Mouse (Mus musculus): Measurements from ENCODE around the gene 4930451I11Rik. TPM values are rescaled to one million over a fixed set of nuclear protein-coding genes. Genes with fewer than 3 reads are reported as not detected.

4930451I11Rik gene
- not detected in 2 replicates for polyA plus RNA-seq (2016; fragmentation: Nextera tagmentation; extraction: Ambion mirVana)

DNA sequence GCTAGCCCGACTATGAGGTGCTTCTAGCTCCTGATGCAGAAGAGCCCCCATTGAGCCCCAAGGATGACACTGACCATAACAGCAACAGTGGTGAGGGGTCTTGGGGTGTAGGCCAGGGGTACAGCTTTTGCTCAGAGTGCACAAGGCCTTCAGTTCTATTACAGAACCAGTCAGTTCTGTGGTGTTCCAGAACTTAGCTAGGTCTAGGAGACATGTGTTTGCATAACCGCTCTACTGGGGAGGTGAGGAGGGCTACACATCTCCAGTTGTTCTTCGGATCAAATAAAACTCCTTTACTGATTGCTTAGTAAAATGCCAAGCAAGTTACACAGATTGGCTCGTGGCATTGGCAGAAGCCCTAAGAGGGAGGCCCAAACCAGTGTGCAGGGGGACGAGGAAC, at the start of gene 4930451I11Rik:
Gene 4930451I11Rik (minus strand): TSS at position 101 of the 400 bp plus-strand sequence.
- H3K27ac ChIP-seq, result no peak within 1 kb of the TSS
- peak within 1 kb of the TSS; percentile 23 for H3K4me3 ChIP-seq
- peaks cover 3% of the 10 kb centered on the region; the same call in 1 of the 2 replicates for H3K9me3 ChIP-seq
- 58% methylated on average over 5 of the region's 5 CpGs for WGBS
- peaks cover 5% of the 10 kb centered on the region; the same call in 1 of the 2 replicates for H3K4me1 ChIP-seq
- peaks cover 26% of the 10 kb centered on the region for H3K27me3 ChIP-seq
- ATAC-seq (ENCODE audit: insufficient number of reproducible peaks, insufficient read depth, low FRiP score, low TSS enrichment), result no peak
- H3K9ac ChIP-seq, result no peak within 1 kb of the TSS
- H3K36me3 ChIP-seq, result no peaks in the 10 kb centered on the region
- H3K4me2 ChIP-seq (replicated peaks), result peak within 1 kb of the TSS; percentile 49

DNA sequence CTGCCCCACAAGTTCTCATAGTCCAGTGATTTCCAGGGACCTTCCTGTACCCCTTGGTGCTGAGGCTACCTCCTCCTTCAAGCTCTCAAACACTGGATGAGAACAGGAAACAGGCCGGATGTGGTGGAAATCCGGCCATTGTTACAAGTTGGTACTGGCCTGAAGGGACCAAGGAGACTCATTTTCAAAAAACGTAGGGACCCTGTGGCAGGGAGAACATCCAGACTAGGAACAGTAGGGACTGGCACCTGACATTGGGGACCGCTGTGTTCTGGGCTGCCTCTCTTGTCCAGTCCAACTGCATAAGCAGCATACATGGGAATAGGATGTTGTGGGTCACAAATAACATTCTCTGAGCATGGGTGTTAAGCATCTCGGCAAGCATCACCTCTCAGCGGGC, 49.6 kb upstream of the 4930451I11Rik start:
- H3K4me3 ChIP-seq, result no peak overlapping the region
- H3K4me2 ChIP-seq (replicated peaks), result no peak overlapping the region; the same call in 1 of the 2 replicates

DNA sequence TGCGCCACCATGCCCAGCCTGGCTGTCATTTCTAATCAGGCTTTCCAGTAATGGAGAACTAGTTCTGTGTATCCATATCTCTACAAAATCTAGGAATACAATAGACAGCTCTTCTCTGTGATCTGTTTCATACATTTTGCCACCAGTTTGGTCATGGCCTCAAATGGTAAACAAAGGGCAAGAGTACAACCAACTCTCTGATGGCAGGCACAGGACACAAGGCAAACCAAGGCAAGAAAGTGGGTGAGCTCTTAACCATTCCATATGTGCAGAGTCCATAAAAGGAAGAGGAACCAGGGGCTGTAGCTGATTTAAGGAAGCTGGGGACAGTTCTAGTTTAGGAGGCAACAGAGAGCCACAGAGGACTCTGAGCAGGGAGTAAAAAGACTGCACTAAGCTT, 45.8 kb upstream of the 4930451I11Rik start:
- H3K9ac ChIP-seq, result no peak overlapping the region
- no peak overlapping the region for H3K4me2 ChIP-seq (replicated peaks)
- H3K4me1 ChIP-seq, result peaks cover 13% of the 10 kb centered on the region
- no peaks in the 10 kb centered on the region for H3K9me3 ChIP-seq
- no peaks in the 10 kb centered on the region for H3K27me3 ChIP-seq
- peaks cover 83% of the 10 kb centered on the region for H3K36me3 ChIP-seq
- 94% methylated on average over 1 of the region's 1 CpGs for WGBS
- H3K4me3 ChIP-seq, result no peak overlapping the region
- ATAC-seq (ENCODE audit: insufficient number of reproducible peaks, insufficient read depth, low FRiP score, low TSS enrichment), result no peak
- no peak overlapping the region for H3K27ac ChIP-seq

More for the DNA sequence above, 49.6 kb upstream of the 4930451I11Rik start:
- H3K27me3 ChIP-seq, result no peaks in the 10 kb centered on the region
- H3K4me1 ChIP-seq, result peaks cover 23% of the 10 kb centered on the region
- H3K9ac ChIP-seq, result no peak overlapping the region
- peaks cover 45% of the 10 kb centered on the region for H3K36me3 ChIP-seq
- H3K9me3 ChIP-seq, result no peaks in the 10 kb centered on the region
- no peak for ATAC-seq (ENCODE audit: insufficient number of reproducible peaks, insufficient read depth, low FRiP score, low TSS enrichment)
- 81% methylated on average over 6 of the region's 6 CpGs for WGBS
- H3K27ac ChIP-seq, result no peak overlapping the region

DNA sequence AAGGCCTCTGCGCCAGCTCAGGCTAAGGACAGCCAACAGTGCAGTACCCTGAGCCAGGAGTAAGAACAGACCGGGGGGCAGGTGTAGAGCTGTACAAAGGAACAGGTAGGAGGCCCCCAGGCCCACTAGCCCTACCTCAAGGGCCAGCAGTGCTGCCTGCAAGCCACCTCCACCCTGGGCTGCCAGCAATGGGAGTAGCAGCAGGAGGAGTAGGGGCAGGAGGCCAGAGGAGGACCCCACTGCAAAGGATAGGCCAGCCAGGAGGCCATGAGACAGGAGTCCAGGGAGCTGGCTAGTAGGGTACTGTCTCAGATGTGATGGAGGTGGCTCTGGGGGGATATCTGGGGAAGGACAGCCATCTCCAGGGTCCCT, 39.1 kb upstream of the 4930451I11Rik start:
- Histone ChIP-seq H3K36me3 (peaks cover 98% of the 10 kb centered on the region), H3K9me3 (no peaks in the 10 kb centered on the region), H3K4me1 (no peaks in the 10 kb centered on the region), H3K27ac (no peak overlapping the region), H3K27me3 (no peaks in the 10 kb centered on the region), H3K4me3 (no peak overlapping the region), H3K9ac (no peak overlapping the region), H3K4me2 (replicated peaks) (no peak overlapping the region)
- no peak for ATAC-seq (ENCODE audit: insufficient number of reproducible peaks, insufficient read depth, low FRiP score, low TSS enrichment)
- 93% methylated on average over 2 of the region's 2 CpGs for WGBS

DNA sequence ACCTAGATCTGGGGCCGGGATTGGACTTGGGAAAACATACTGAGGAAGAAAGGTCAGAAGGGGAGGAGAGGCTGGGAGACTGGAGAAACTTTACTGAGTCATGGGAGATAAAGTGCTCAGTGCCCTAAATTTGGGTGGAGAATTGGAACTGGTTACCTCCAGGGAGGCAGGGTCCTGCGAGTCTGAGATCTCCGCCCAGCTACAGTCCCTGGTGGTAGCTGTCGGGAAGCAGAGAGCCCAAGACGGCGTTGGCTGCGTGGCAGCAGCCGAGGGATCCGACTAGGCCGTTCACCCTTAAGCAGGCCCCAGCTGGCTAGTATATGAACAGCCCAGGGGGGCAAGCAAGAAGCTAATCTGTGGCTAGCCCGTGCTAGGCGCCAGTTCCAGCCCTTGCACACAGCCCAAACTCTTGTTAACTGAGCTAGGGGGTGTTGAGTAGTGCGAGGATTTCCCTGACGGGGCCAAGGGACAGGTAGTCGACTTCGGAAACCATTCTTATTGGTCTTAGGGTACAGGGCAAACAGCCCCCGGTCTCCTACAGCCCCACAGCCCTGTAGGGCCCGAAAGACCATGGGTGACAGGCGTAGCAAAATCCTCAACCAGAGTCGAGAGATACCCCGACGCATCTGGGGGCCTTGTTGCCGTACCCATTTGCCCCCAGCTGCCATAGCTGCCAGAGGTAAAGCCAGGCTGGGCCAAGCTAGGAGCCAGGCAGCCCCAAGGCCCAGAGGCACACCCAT, 38.5 kb upstream of the 4930451I11Rik start:
- Histone ChIP-seq H3K27me3 (no peaks in the 10 kb centered on the region), H3K9me3 (no peaks in the 10 kb centered on the region), H3K9ac (no peak overlapping the region), H3K4me1 (no peaks in the 10 kb centered on the region), H3K4me2 (replicated peaks) (no peak overlapping the region), H3K4me3 (no peak overlapping the region), H3K36me3 (peaks cover 98% of the 10 kb centered on the region), H3K27ac (no peak overlapping the region)
- ATAC-seq (ENCODE audit: insufficient number of reproducible peaks, insufficient read depth, low FRiP score, low TSS enrichment), result no peak
- WGBS, result 91% methylated on average over 23 of the region's 23 CpGs

DNA sequence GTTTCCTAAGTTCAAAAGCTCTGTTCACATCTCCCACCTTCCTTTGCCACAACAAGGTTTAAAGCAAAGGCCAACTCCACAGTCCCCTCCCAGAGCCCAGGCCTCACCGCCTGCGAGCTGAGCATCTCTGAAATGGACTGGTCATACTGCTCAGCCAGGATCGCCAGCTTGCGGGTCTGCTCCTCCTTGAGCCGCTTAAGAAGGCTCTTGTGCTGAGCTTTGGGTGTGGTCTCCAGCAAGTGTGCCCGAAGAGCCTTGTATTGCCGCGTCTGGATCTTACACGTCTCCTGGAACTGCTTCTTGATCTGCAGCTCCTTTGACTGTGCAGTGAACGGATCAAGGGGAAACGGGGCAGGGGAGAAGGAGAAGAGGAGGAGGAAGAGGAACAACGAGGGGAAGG, 36.6 kb upstream of the 4930451I11Rik start:
- no peak overlapping the region for H3K27ac ChIP-seq
- H3K9ac ChIP-seq, result no peak overlapping the region
- peaks cover 94% of the 10 kb centered on the region for H3K36me3 ChIP-seq
- ATAC-seq (ENCODE audit: insufficient number of reproducible peaks, insufficient read depth, low FRiP score, low TSS enrichment), result no peak
- no peaks in the 10 kb centered on the region for H3K27me3 ChIP-seq
- no peak overlapping the region for H3K4me2 ChIP-seq (replicated peaks)
- 88% methylated on average over 12 of the region's 12 CpGs for WGBS
- peaks cover 15% of the 10 kb centered on the region for H3K4me1 ChIP-seq
- H3K9me3 ChIP-seq, result no peaks in the 10 kb centered on the region
- no peak overlapping the region for H3K4me3 ChIP-seq

DNA sequence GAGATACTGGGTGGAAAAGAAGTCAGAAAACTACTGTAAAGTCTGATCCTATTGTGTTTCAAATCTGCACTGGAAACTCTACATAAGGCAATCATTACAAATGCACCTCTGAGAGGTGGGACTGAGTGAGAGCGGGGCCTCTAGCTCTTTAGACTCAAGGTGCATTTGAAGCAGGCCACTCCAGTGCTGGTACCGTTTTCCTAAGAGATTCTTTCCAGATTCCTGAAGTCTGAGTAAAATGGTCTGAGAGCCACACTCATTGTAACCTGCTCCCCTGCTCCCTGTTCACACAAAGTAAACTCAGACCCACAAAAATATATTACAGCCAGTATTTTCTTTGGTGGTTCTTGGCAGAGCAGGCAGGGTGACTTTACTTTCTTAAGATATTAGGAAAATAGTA, 36.1 kb upstream of the 4930451I11Rik start:
- no peak overlapping the region for H3K27ac ChIP-seq
- H3K4me2 ChIP-seq (replicated peaks), result no peak overlapping the region
- H3K27me3 ChIP-seq, result no peaks in the 10 kb centered on the region
- WGBS, result 83% methylated on average over 2 of the region's 2 CpGs
- H3K4me3 ChIP-seq, result no peak overlapping the region
- H3K9ac ChIP-seq, result no peak overlapping the region
- H3K36me3 ChIP-seq, result peaks cover 89% of the 10 kb centered on the region
- H3K9me3 ChIP-seq, result no peaks in the 10 kb centered on the region
- H3K4me1 ChIP-seq, result peaks cover 18% of the 10 kb centered on the region
- no peak for ATAC-seq (ENCODE audit: insufficient number of reproducible peaks, insufficient read depth, low FRiP score, low TSS enrichment)

DNA sequence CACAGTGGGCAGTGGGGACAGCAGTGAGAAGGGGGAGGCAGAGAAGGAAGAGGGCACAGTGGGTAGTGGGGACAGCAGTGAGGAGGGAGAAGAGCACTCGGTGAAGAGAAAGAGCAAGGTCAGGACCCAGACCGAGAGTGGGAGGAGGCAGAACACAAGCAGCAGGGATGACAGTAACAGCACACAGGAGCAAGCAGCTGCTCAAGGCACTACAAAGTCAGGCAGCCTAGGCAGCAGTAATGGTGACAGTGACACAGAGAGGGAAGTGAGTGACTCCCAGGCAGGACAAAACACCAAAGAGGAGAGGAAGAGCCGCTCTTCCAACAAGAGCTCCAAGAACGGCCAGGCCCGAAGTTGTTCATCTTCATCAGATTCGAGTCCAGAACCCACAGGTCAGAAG, 32.4 kb upstream of the 4930451I11Rik start:
- ATAC-seq (ENCODE audit: insufficient number of reproducible peaks, insufficient read depth, low FRiP score, low TSS enrichment), result no peak
- Histone ChIP-seq H3K27ac (peak overlapping the region; percentile 86), H3K4me1 (peaks cover 25% of the 10 kb centered on the region), H3K9me3 (no peaks in the 10 kb centered on the region), H3K27me3 (no peaks in the 10 kb centered on the region), H3K4me2 (replicated peaks) (peak overlapping the region; percentile 88), H3K4me3 (peak overlapping the region; percentile 73), H3K9ac (peak overlapping the region; percentile 66), H3K36me3 (peaks cover 63% of the 10 kb centered on the region)
- WGBS, result 71% methylated on average over 6 of the region's 6 CpGs

DNA sequence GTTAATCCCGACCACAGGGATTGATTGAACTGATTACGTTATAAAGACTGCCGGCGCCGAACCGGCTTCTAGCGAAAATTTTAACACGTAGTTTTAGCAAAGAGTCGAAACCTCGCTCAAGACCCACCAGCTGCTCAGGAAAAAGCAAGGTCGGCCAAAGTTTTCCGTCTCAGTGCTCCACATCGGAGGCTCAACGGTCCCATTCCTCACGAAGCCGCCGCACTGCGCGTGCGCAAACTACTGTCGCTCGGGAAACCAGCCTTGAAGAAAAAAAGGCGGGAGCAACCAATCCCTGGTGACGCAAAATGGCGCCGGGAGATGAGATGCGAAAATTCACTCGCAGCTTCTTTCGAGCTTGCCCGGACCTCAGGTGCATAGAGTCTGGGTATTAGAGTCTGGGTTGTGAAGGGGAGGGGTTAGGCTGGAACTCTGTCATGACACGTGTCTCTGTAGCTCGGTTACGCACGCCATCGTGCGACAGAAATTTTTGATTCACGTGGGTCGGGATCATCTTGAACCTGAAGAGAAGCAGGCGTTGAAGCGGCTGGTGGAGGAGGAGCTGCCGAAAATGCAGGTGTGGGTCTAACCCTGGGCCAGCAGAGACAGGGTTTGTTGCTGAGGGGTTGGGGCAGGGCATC, 30.8 kb upstream of the 4930451I11Rik start, which contains the start of gene Ino80e:
Gene Ino80e (minus strand): TSS at position 231 of the 638 bp plus-strand sequence.
- Histone ChIP-seq H3K4me3 (peak within 1 kb of the TSS; percentile 73), H3K27me3 (no peaks in the 10 kb centered on the region), H3K27ac (peak within 1 kb of the TSS; percentile 86), H3K9ac (peak within 1 kb of the TSS; percentile 66), H3K4me2 (replicated peaks) (peak within 1 kb of the TSS; percentile 88), H3K4me1 (peaks cover 25% of the 10 kb centered on the region), H3K36me3 (peaks cover 63% of the 10 kb centered on the region), H3K9me3 (no peaks in the 10 kb centered on the region)
- peak; percentile 42; the same call in 1 of the 2 replicates for ATAC-seq (ENCODE audit: insufficient number of reproducible peaks, insufficient read depth, low FRiP score, low TSS enrichment)
- under 1% methylated on average over 41 of the region's 41 CpGs for WGBS

DNA sequence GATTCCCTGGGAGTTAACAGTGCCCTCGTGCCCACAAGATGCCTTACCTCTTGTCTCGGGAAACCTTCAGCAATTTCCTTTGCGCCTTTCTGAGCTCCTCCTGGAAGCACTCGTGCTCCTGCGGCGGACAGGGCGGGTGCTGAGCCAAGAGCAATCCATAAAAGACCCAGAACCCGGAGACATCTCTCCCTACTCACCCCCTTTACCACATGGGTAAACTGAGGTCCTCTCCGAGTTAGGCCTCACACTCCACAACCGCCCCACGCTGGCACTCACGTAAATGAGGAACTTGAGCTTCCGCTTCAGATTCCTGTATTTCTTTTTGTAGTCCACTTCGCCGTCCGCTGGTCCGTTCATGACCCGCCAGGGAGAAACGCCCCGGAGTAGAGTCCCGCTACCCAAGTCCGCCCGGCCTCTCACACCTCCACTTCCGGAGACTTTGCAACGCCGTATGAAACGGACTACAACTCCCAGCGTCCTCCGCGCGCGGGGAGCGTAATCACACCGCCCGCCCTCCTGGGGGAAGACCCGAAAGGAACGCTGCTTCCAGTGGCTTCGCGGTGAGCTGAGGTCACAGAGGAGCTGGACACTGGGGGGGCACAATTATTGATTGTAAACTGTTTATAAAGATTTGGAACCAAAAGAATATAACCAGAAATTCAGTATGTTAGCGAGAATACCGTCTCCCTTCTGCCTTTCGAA, 30.1 kb upstream of the 4930451I11Rik start, which contains the start of gene Hirip3:
Gene Hirip3 (plus strand): TSS at position 544 of the 702 bp plus-strand sequence.
- Histone ChIP-seq H3K4me3 (peak within 1 kb of the TSS; percentile 73), H3K36me3 (peaks cover 63% of the 10 kb centered on the region), H3K27me3 (no peaks in the 10 kb centered on the region), H3K4me1 (peaks cover 25% of the 10 kb centered on the region), H3K9ac (peak within 1 kb of the TSS; percentile 66), H3K27ac (peak within 1 kb of the TSS; percentile 86), H3K9me3 (no peaks in the 10 kb centered on the region), H3K4me2 (replicated peaks) (peak within 1 kb of the TSS; percentile 88)
- ATAC-seq (ENCODE audit: insufficient number of reproducible peaks, insufficient read depth, low FRiP score, low TSS enrichment), result peak; percentile 82
- 2% methylated on average over 42 of the region's 42 CpGs for WGBS

DNA sequence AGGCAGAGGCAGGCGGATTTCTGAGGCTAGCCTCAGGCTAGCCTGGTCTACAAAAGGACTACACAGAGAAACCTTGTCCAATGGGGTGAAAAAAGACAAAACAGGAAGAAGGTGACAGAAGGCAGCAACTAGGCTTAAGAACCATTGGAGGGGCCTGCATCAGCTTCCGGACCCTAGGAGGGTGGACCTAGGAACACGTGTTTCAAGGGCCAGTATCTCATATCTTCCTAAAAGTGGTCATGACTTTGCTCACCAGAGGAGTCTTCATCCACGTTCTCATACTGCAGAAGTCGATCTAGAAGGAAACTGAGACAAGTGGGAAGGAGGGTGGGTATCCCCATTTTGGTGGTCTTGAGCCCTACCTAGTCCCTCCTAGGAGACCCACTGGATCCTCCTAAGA, 29.5 kb upstream of the 4930451I11Rik start:
- H3K9ac ChIP-seq, result peak overlapping the region; percentile 66
- 69% methylated on average over 5 of the region's 5 CpGs for WGBS
- ATAC-seq (ENCODE audit: insufficient number of reproducible peaks, insufficient read depth, low FRiP score, low TSS enrichment), result no peak
- H3K9me3 ChIP-seq, result no peaks in the 10 kb centered on the region
- peak overlapping the region; percentile 73 for H3K4me3 ChIP-seq
- H3K4me1 ChIP-seq, result peaks cover 25% of the 10 kb centered on the region
- no peaks in the 10 kb centered on the region for H3K27me3 ChIP-seq
- peak overlapping the region; percentile 88 for H3K4me2 ChIP-seq (replicated peaks)
- H3K36me3 ChIP-seq, result peaks cover 63% of the 10 kb centered on the region
- H3K27ac ChIP-seq, result no peak overlapping the region

All from embryonic facial prominence, embryonic 12.5 days (tissue).